Mouse (Mus musculus): ENCODE data around the gene Agpat4.

GRCm38 (mm10) chr17:12118926-12119641 is 580 bp downstream of the Agpat4 start:
- no peak for TF ChIP-seq CTCF (IDR thresholded peaks at IDR 0.05; ENCODE audit: insufficient read depth, low read depth, low read length)
- TF ChIP-seq POLR2A (IDR thresholded peaks at IDR 0.05; ENCODE audit: insufficient read depth, low read depth, low read length) = peak; percentile 46; the same call in 1 of the 2 replicates

Measured in olfactory bulb, adult 2 months (tissue).